Mouse (Mus musculus) 416B (cell line): Measurements from ENCODE around the gene Tjp2.

ENCODE experiments used
- DNase-seq: peaks from one replicate; pipeline ENCODE4 v3.0.0; 2011; ENCODE audit warnings: low read depth

Gene Tjp2

DNA sequence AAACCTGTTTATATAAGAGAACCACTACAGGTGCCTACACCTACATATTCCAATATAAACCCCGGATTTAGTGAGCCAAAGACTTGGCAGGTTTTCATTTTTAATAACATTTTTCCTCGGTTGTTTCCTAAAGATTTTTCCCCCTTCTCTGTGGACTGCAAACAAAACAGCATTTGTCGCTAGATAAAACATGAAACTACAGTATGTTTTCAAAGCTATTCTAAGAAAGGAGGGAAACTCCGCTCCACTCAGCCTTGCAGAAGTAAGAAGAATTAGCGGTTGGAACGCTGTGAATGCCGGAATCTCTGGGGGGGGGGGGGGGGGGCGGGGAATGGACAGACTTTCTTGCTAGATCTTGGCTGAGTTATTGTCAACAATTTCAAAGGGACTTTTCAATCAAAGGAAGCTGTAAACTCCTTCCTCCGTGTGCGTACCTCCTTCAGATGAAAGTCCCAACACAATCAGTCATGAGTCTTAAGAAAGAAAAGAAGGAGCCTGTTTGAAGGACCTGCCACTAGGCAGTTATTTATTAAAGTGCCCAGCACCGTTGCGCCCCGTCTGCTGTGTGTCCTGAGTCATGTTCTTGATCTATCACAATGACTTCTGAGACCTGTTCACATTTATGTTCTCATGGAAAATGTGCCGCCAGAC lies 3.9 kb downstream of the Tjp2 start:
- peak; percentile 33 for DNase-seq

- DNase-seq, result no peak
These were observed 5.8 kb downstream of the Tjp2 start for GRCm38 (mm10) chr19:24219011-24219410.

DNA sequence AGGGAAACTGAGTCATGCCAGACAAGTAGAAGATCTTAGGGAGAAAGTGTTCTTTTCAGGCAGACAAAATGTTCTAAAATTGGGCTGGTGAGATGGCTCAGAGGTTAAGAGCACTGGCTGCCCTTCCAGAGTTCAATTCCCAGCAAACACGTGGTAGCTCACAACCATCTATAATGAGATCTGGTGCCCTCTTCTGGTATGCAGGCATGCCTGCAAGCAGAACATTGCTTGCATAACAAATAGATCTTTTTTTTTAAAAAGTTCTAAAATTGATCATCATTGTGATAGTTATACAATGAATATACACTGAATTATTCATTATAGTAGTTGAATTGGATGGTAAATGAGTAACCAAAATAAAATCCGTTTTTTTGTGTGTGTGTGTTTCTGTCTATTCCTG lies 6.5 kb downstream of the Tjp2 start:
- peak; percentile 37 for DNase-seq

DNA sequence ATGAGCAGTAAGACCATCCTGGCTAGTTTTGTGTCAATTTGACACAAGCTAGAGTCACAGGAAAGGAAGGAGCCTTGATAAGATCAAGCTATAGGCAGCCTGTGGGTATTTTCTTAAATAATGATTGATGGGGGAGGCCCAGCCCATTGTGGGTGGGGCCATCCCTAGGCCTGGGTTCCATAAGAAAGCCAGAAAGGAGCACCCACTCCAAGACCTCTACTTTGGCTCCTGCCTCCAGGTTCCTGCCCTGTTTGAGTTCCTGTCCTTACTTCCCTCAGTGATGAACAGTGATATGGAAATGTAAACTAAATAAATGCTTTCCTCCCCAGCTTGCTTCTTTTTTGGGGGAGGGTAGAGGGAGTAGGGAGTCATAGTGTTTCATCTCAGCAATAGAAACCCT lies 7.0 kb downstream of the Tjp2 start:
- peak; percentile 32 for DNase-seq

DNA sequence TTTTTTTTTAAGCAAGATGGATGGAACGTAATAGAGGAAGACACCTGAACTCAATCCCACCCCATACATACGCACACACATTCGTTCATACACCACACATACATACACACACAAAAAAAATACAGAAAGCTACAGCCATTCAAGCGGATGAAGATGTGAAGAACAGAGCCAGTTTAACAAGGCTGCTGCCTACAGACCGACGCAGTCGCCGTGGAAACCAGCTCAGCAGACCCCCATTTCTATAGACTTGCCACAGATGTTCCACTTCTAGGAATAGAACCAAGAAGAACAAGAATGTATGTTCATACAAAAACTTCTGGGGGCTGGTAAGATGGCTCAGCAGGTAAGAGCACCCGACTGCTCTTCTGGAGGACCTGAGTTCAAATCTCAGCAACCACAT lies 8.1 kb downstream of the Tjp2 start:
- DNase-seq, result no peak

DNA sequence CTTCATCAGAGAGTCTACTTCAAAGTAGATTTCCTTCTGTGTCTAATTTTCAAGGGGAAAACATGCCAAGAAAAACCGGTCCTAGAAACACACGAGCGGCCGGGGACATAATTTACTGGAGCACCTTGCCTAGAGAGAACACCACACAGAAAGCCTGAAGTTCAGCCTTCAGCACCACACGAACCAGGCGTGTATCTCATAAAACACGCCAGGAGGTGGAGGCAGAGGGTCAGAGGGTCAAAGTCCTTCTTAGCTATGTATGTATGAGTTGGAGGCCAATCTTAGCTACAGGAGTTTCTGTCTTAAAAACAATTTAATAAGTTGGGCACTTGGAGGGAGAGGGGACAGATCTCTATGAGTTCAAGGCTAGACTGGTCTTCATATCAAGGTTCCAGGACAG lies 9.9 kb downstream of the Tjp2 start:
- DNase-seq, result peak; percentile 28

DNA sequence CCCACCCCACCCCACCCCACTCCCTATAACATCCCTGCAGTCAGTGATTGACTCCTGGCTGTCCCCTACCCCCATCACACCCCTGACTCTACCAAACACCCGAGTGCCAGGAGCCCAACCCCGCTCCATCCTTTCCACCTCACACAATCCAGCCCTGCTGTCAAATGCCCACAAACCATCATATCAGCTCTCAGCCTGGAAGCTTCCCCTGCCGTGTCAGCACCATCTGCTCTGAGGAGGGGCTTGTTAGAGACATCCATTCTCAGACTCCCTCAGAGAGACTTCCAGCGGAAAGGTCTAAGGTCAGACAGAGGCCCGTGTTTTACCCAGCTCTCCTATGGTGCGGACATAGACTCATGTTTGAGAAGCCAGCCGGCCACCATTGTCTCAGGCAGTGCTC lies 11.5 kb downstream of the Tjp2 start:
- no peak for DNase-seq

DNA sequence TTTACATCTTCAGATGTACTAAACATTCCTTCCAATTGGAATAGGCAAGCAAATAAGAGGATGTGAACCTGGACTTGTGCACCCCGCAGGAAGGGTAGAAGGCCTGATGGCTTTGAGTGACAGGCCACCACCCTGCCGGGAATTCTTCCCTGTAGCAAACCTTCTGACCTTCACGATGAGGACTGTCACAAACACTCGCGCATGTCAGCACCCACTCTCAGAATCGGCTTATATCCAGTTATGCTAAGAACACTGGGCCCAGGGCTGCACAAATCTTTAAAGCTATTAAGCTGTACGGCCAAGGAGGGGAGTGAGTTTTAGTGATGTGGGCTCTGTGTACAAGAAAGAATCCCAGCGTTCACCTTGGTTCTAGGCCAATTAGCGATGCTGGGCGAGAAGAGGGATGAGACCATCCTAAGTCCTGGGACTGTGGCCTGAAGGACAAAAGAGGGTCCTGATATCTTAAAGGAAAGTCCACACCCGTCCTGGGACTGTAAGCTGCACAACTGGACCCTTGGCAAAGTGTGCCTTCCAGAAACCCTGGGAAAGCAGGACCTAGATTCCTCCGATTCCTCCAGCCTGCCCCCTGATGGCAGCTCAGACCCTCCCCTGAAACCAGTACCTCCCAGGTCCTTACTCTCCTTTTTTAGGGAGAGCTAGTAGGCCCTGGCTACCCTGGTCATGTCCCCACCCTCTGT lies 12.1 kb downstream of the Tjp2 start:
- DNase-seq, result no peak

DNA sequence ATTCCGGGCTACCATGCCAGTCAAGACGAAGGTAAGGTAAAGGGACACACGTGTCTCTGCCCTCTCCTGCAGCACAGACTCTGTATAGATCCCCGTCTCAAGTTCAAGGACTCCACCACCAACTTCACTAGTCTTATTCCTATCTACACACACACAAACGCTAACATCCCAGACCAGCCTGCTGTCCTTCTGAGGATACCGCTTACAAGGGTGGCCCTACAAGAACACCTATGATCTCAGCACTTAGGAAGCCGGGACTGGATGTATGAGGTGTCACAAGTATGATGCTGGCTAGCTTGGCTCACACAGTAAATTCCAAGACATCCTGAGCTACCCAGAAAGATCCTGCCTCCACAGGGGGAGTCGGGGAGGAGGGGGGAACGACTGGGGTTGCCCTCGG lies 13.7 kb downstream of the Tjp2 start:
- no peak for DNase-seq

- no peak for DNase-seq
These were observed 15.3 kb downstream of the Tjp2 start for GRCm38 (mm10) chr19:24209516-24209915.

DNA sequence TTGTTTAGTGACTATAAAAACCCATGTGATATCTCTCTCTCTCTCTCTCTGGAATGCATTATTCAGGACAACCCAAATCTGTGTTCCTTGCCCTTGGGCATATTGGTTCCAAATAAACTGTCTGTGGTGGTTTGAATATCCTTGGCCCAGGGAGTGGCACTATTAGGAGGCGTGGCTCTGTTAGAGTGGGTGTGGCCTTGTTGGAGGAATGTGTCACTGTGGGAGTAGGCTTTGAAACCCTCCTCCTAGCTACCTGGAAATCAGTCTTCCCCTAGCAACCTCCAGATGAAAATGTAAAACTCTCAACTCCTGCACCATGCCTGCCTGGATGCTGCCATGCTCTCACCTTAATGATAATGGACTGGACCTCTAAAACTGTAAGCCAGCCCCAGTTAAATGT lies 16.9 kb downstream of the Tjp2 start:
- no peak for DNase-seq

GRCm38 (mm10) chr19:24205001-24205400 lies 19.8 kb downstream of the Tjp2 start:
- DNase-seq, result peak; percentile 67

- DNase-seq, result no peak
These were observed 23.0 kb downstream of the Tjp2 start for GRCm38 (mm10) chr19:24201848-24202247.

DNA sequence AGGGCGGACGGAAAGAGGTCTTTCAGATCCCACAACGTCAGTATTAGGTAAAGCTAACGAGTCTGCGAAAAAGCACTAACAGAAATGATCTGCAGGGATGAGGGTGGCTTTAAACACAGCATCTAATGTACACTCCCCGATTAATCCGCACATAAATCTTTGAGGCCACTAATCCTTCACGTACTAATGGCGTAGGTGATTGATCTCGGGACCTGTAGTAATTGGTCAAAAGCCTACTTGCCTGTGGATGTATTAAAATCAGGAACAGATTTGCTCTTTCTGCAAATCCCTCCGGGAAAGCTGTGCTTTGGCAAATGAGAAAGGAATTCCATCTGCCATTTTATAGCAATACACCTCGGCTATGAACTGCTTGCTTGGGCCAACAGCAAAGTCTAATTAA lies 24.3 kb downstream of the Tjp2 start:
- DNase-seq, result no peak

GRCm38 (mm10) chr19:24198676-24199303 lies 26.0 kb downstream of the Tjp2 start:
- DNase-seq, result no peak

DNA sequence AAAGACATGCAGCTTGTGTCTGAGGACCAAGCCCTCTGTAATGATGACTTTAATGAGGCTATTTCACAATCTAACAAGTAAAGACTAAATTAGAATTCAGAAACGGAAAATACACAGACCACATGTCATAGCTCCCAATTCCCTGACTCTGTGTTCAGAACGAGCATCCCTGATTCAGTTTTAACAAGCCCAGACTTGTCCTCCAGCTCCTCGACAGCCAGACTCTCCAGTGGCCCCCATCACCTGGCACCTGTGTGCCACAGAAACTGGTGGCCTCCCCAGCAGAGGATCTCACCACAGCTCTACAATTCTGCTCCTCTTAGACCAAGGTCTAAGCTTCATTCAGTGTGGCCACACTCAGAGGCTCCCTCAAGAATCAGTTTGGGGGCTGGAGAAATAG lies 27.5 kb downstream of the Tjp2 start:
- DNase-seq, result no peak

GRCm38 (mm10) chr19:24195224-24195623 lies 29.6 kb downstream of the Tjp2 start:
- peak; percentile 35 for DNase-seq

DNA sequence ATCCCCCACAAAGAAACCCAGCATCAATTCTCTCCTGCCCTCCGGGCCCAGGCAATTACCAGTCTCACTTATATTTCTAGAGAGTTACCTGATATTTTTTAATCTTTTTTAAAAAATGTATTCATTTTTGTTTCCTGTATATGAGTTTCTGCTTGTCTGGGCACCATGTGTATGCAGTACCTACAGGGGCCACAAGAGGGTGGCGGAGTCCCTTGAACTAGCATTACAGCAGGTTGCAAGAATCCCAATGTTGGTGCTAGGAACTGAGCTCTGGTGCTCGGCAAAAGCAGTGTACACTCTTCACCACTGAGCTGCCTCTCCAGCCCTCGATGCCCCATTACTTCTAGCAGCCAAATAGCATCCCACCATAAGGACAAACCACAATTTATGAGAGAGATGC lies 30.6 kb downstream of the Tjp2 start:
- peak; percentile 24 for DNase-seq

- DNase-seq, result no peak
These were observed 31.9 kb downstream of the Tjp2 start for GRCm38 (mm10) chr19:24192946-24193345.

GRCm38 (mm10) chr19:24187791-24188190 lies 37.0 kb downstream of the Tjp2 start:
- DNase-seq, result no peak

GRCm38 (mm10) chr19:24187358-24187757 lies 37.5 kb downstream of the Tjp2 start:
- peak; percentile 32 for DNase-seq

- DNase-seq, result no peak
These were observed 41.1 kb downstream of the Tjp2 start for GRCm38 (mm10) chr19:24183680-24184235.

DNA sequence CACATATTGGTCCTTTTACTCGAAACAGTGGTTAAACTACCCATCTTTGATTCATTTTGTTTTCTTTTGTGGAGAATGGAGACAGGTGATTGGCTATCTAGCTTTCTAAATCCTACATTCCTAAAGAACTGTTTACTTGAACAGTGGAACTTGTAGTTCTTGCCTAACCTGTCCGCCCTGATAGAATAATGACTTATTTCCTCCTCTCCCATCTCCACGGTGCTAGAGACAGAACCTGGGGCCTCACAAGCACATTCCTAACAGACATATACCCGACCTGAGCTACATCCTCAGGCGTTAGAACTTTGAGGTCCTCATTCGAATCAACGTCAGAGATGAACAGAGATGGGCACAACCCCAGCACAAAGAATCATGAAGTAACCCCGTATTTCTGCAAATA lies 44.4 kb downstream of the Tjp2 start:
- no peak for DNase-seq
